Mouse (Mus musculus) lung, postnatal 14 days (tissue): ENCODE results near the gene Gldc.

Experiments used
- DNase-seq: peaks from one replicate; pipeline ENCODE4 v3.0.0; 2021

Gene Gldc

GRCm38 (mm10) chr19:30105045-30105842 is 70.0 kb downstream of the Gldc start:
- no peak for DNase-seq

GRCm38 (mm10) chr19:30102620-30103019 is 72.6 kb downstream of the Gldc start:
- no peak for DNase-seq

- DNase-seq, result no peak
Measured at GRCm38 (mm10) chr19:30100571-30100970, 74.7 kb downstream of the Gldc start.

GRCm38 (mm10) chr19:30097039-30097438 is 78.2 kb downstream of the Gldc start:
- no peak for DNase-seq

GRCm38 (mm10) chr19:30096186-30096585 is 79.0 kb downstream of the Gldc start:
- DNase-seq, result no peak

GRCm38 (mm10) chr19:30091644-30092295 is 83.5 kb downstream of the Gldc start:
- no peak for DNase-seq

GRCm38 (mm10) chr19:30090163-30090562 is 85.1 kb downstream of the Gldc start:
- no peak for DNase-seq

- DNase-seq, result peak; percentile 4
Measured at GRCm38 (mm10) chr19:30065797-30066196, 109.4 kb downstream of the Gldc start.

GRCm38 (mm10) chr19:30054218-30054617 is 121.0 kb downstream of the Gldc start:
- no peak for DNase-seq

GRCm38 (mm10) chr19:30051479-30051878 is 123.8 kb downstream of the Gldc start:
- DNase-seq, result no peak

GRCm38 (mm10) chr19:30050584-30050983 is 124.6 kb downstream of the Gldc start:
- no peak for DNase-seq
